Mouse (Mus musculus): ENCODE measurements around the gene Vmn2r60. TPM values are rescaled to one million over a fixed set of nuclear protein-coding genes. Genes with fewer than 3 reads are reported as not detected.

Vmn2r60 gene
- not detected for polyA plus RNA-seq (2017; shearing (Covaris generic))

DNA sequence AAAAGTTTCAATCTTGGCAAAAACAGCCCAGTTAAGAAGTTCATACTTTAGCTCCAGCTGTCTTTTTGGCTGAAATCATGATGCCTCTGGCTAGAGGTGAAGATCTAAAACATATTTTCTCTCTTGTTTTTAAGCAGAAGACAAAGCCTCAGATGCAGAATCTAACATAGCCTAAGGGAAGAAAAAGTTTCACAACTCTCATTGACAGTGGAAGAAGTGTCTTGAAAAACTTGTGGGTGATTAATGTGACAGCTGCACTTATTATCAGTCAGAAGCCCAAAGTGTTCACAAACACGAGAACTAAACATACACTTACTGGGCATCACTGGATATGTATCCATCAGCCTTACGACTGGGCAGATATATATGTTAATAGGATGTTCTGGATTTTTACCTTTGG, at the start of gene Vmn2r60:
Vmn2r60 (plus strand) TSS at position 301 of the 400 bp plus-strand sequence.

DNA sequence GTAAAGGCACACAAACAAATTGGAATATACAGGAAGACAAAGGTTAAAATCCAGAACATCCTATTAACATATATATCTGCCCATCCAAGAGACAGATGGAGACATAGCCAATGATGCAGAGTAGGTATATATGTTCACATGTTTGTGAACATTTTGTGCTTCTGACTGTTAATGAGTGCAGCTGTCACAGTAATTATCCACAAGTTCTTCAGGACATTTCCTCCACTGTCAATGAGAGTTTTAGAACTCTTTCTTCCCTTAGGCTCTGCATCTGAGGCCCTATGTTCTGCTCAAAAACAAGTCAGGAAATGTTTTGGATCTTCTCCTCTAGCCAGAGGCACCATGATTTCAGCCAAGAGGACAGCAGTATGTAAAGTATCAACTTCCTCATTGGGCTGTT, 48.6 kb upstream of the Vmn2r60 start, which contains the start of gene Vmn2r59:
Vmn2r59 (minus strand) TSS at position 101 of the 400 bp plus-strand sequence.

Other genes with a start within 250 kb of the Vmn2r60 start
- gene Vmn2r58, start 235.1 kb upstream of the Vmn2r60 start, polyA plus RNA-seq (2017; shearing (Covaris generic)): not detected
- 0.15 TPM for gene Vmn2r59, start 48.7 kb upstream of the Vmn2r60 start, polyA plus RNA-seq (2017; shearing (Covaris generic))
- not detected for gene Vmn2r61, start 152.3 kb downstream of the Vmn2r60 start, polyA plus RNA-seq (2017; shearing (Covaris generic))